Mouse (Mus musculus): ENCODE data around the gene Adamts16.

- TF ChIP-seq CTCF (IDR thresholded peaks at IDR 0.05; ENCODE audit: borderline replicate concordance, control insufficient read depth, extremely low read depth, insufficient read depth, low read length, poor library complexity) (no peak), POLR2A (IDR thresholded peaks at IDR 0.05; ENCODE audit: control insufficient read depth, extremely low read depth, insufficient read depth, low read length, poor library complexity) (no peak)
Measured at GRCm38 (mm10) chr13:70831041-70831440, 10.6 kb downstream of the Adamts16 start.

Measured in thymus, adult 2 months (tissue).